Mouse (Mus musculus): ENCODE measurements around the gene Paqr5. TPM values are rescaled to one million over a fixed set of nuclear protein-coding genes. Genes with fewer than 3 reads are reported as not detected.

The Paqr5 gene
- polyA plus RNA-seq, 1 experiment, result not detected

- no peak for TF ChIP-seq GATA1 (IDR thresholded peaks at IDR 0.05; ENCODE audit: low read length)
Measured at GRCm38 (mm10) chr9:61911300-61912128, 115.1 kb downstream of the Paqr5 start.

- no peak for TF ChIP-seq GATA1 (IDR thresholded peaks at IDR 0.05; ENCODE audit: low read length)
Measured at GRCm38 (mm10) chr9:61910526-61911256, 116.0 kb downstream of the Paqr5 start.

- no peak for TF ChIP-seq GATA1 (IDR thresholded peaks at IDR 0.05; ENCODE audit: low read length)
Measured at GRCm38 (mm10) chr9:61909633-61910032, 117.0 kb downstream of the Paqr5 start.

DNA sequence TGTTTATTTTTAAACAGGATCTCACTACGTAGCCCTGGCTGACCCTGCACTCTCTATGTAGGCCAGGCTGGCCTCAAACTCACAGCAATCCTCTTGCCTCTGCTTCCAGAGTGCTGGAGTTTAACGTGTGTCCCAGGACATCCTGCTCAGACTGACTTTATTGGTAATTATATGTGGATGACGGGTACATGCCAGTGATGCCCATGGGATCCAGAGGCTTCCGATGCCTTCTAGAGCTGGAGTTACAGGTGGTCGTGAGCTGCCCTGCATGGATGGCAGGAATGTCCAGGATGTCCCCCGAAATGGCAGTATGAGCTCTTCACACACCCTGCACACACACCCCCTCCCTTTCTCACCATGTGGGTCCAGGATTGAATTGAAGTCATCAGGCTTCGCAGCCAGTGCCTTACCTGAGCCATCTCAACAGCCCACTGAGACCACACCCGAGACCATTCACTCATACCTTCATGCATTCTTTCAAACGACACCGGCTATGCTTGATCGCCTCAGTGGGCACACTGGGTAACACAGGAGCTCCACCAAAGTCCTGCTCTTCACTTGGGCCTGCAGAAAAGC is 117.7 kb downstream of the Paqr5 start:
- TF ChIP-seq GATA1 (IDR thresholded peaks at IDR 0.05; ENCODE audit: low read length), result no peak

- TF ChIP-seq GATA1 (IDR thresholded peaks at IDR 0.05; ENCODE audit: low read length), result no peak
Measured at GRCm38 (mm10) chr9:61908341-61908740, 118.3 kb downstream of the Paqr5 start.

DNA sequence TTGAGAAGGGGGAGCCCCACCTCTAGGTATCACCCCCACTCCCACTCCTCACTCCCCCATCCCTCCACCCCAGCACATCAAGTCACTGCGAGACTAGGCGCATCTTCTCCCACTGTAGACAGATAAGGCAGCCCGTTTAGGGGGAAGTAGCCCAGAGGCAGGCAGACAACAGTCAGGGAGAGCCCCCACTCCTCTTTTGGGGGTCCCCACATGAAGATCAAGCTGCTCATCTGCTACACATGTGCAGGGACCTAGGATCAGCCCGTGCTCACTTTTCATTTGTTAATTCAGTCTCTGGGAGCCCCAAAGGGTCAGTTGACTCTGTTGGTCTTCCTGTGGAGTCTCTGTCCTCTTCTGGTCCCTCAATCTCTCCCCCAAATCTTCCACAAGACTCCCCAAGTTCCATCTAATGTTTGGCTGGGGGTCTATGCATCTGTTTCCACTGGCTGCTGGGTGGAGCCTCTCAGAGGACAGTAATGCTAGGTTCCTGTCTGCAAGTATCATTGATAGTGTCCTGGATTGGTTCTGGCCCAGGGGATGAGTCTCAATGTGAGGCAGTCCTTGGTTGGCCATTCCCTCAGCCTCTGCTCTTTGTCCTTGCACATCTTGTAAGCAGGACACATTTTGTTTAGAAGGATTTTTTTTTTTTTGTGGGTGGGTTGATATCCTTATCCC is 118.9 kb downstream of the Paqr5 start:
- no peak for TF ChIP-seq GATA1 (IDR thresholded peaks at IDR 0.05; ENCODE audit: low read length)

DNA sequence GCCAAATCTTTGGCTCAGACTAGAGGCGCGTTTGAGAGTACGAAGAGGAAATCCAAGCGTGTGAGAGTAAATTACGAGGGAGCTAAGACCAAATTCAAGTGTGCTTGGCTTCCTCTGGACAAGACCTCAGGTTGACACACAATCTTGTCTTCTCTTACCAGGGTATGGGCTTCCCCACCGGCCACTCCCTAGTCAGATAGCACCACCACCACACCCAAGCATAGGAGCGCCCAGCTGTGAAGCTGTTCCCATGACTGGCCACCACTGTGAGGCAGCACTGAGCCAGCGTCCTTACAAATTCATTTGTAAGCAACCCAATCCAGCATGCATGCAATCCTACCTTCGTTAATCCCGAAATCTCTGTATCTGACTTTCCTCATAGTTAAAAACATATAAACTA is 119.7 kb downstream of the Paqr5 start:
- no peak for TF ChIP-seq GATA1 (IDR thresholded peaks at IDR 0.05; ENCODE audit: low read length)

DNA sequence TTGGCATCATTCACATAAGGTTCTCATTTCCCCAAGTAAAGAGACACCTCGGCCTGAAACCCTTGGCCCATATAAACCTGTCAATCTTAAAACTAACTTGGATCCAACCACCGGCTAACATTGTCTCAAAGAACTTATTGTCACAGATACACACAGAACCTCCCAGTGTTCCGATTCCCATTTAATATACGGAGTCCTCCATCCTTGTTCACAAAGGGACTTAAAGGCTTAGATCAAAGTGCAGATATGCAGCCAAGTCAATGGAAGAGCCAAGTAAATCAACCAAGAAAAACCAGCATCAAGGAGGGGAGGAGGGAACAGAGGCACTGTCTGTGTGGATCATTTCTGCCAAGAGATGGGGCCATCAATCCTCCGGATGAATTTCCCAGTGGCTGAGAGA is 121.1 kb downstream of the Paqr5 start:
- no peak for TF ChIP-seq GATA1 (IDR thresholded peaks at IDR 0.05; ENCODE audit: low read length)

DNA sequence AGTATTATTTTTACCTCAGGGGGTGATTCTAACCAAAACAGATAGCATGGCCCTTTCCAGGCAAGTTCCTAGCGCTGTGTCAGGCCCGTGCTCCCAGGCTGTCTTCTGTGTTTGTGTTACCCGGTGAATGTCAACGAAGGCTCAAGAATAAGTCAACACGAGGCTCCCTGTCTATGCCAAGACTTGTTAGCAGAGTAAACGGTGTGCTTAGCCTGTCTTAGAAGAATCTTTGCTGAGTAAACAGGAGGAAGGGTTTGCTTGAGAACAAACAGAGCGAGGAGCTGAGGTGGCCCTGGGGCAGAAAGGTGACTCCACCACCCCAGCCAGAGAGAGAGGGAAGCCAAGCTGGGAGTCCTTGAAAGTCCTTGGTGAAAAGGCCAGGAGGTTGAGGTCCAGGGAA is 122.5 kb downstream of the Paqr5 start:
- no peak for TF ChIP-seq GATA1 (IDR thresholded peaks at IDR 0.05; ENCODE audit: low read length)

Other genes with a start within 250 kb of the Paqr5 start
- gene Rplp1, start 112.3 kb downstream of the Paqr5 start, polyA plus RNA-seq (2012), result 25,653 and 26,686 TPM in 2 replicates
- 29.1 and 38.3 TPM in 2 replicates for gene Kif23, start 80.1 kb downstream of the Paqr5 start, polyA plus RNA-seq (2012)
- 4.6 and 6.6 TPM in 2 replicates for gene Glce, start 95.8 kb upstream of the Paqr5 start, polyA plus RNA-seq (2012)

Data from G1E-ER4 (cell line).